Mouse (Mus musculus): ENCODE results near the gene Pcif1. TPM values are rescaled to one million over a fixed set of nuclear protein-coding genes. Genes with fewer than 3 reads are reported as not detected.
"Not testable (repeated sequence)": the region's sequence is repeated elsewhere in the genome, so short reads cannot be mapped to it uniquely, and the experiment has no call there.

Gene Pcif1
- 10 to 100 TPM; 25.6 TPM for total RNA-seq (2021)
- long read RNA-seq, experiment 1, full-length matches to known transcripts, result 40 of 54 reads
- long read RNA-seq, experiment 1, partial matches to known transcripts, result 3 of 54 reads
- long read RNA-seq, experiment 1, other reads (novel, unspliced or antisense), result 11 of 54 reads
- long read RNA-seq, experiment 2, full-length matches to known transcripts, result 37 of 48 reads
- long read RNA-seq, experiment 2, partial matches to known transcripts, result 5 of 48 reads
- long read RNA-seq, experiment 2, other reads (novel, unspliced or antisense), result 6 of 48 reads

- no peak for TF ChIP-seq CTCF (IDR thresholded peaks at IDR 0.05)
- peak within 1 kb of the TSS; percentile 95 for H3K4me3 ChIP-seq
- intact Hi-C loops (cut with DNase I), result loop anchor here (1.0 to 2.0 kb wide), 2 partner anchors 32 to 46 kb away; partner anchors contain the start of genes Ctsa, Neurl2 and Zfp335
- H3K27ac ChIP-seq, result peak within 1 kb of the TSS; percentile 100
- DNase-seq, result peak; percentile 94
These were observed at the start of gene Pcif1 for GRCm38 (mm10) chr2:164879228-164879567. TSS of gene Pcif1 (plus strand) at chr2:164879304.

DNA sequence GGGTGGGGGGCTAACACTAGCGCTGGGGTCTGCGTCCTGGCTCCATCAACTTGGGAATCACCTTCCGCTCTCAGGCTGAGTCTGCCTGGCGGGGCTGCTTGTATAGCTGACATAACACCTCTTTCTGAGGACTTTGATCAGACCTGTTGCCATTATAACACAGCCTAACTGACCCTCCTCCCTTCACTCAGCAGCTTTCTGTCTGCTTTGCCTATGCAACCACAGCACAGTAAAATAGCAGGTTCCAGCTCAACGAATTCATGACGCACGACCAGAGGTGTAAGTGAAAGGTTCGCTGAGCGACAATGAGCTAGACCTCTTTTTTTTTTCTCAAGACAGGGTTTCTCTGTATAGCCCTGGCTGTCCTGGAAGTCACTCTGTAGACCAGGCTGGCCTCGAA is 48.1 kb upstream of the Pcif1 start:
- Histone ChIP-seq H3K4me3 (no peak overlapping the region), H3K27ac (no peak overlapping the region)
- TF ChIP-seq CTCF (IDR thresholded peaks at IDR 0.05), result no peak
- DNase-seq, result no peak
- intact Hi-C loops (cut with DNase I), result no loop called here

DNA sequence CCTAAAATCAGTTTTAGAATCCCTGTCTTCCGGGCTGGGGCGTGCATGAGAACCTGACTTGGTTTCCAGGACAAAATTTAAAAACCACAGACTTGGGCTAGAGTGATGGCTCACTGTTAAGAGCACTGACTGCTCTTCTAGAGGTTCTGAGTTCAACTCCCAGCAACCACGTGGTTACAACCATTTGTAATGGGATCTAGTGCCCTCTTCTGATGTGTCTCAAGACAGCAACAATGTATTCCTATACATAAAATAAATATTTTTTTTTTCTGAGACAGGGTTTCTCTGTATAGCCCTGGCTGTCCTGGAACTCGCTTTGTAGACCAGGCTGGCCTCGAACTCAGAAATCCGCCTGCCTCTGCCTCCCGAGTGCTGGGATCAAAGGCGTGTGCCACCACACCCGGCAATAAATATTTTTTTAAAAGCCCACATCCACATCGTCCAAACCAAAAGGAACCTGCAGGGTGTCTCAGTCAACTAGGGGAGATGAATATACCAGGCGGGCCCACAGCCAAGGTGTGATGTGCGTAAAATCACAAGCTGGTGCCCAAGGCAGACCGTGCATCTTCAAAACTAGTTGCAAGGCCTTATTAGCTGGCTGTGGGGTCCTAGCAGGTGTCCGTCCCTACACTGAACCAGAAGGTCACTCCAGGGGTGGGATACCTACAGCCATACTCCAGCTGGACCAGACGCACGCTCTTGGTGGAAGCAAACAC is 46.9 kb upstream of the Pcif1 start:
- Histone ChIP-seq H3K27ac (peak overlapping the region; percentile 95), H3K4me3 (peak overlapping the region; percentile 75)
- intact Hi-C loops (cut with DNase I), result loop anchor here (2.0 kb wide), 2 partner anchors 47 to 79 kb away; partner anchors contain the start of genes Pcif1 and Zfp335
- no peak for DNase-seq
- no peak for TF ChIP-seq CTCF (IDR thresholded peaks at IDR 0.05)

GRCm38 (mm10) chr2:164832748-164833301 is 46.3 kb upstream of the Pcif1 start, which contains the start of gene Ctsa:
TSS of gene Ctsa (plus strand) at chr2:164832873.
- peak; percentile 75 for TF ChIP-seq CTCF (IDR thresholded peaks at IDR 0.05)
- peak within 1 kb of the TSS; percentile 75 for H3K4me3 ChIP-seq
- peak; percentile 88 for DNase-seq
- intact Hi-C loops (cut with DNase I), result loop anchor here (2.0 kb wide), 2 partner anchors 46 to 78 kb away; partner anchors contain the start of genes Pcif1 and Zfp335
- H3K27ac ChIP-seq, result peak within 1 kb of the TSS; percentile 95

DNA sequence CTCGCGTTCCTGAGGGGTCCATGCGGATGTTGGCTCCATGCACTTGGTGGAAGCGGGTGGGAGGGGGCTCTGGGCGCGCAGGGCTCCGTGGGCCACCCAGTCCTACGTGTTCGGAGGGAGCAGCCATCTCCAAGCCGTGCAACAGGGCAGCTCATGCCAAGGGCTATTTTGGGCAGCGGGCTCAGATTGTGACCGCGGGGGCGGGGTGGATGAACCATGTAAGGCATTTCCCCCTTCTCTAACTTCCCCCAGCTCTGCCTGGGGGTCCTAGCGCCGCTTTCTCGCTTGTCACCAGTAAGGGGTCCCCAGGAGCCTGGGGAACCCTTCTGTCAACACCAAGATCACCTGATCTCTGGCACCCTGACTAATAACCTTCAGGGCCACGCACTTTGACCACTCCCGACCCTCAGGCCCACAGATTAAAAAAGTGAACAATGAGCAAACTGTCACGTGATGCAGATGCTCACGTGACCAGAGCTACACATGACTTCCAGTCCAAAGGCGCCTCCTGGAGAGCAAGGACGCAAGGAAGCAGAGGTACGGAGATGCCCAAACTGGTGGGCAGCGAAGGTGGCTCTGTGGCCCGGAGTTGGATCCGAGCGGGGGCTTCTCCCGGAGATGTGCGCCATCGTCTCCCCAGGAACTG is 45.7 kb upstream of the Pcif1 start, which contains the start of gene Neurl2:
Gene Neurl2 (minus strand): TSS at position 143 of the 646 bp plus-strand sequence.
- intact Hi-C loops (cut with DNase I), result loop anchor here (2.0 kb wide), 2 partner anchors 45 to 77 kb away; partner anchors contain the start of genes Pcif1 and Zfp335
- TF ChIP-seq CTCF (IDR thresholded peaks at IDR 0.05), result peak; percentile 5; the same call in 1 of the 2 replicates
- Histone ChIP-seq H3K4me3 (peak within 1 kb of the TSS; percentile 75), H3K27ac (peak within 1 kb of the TSS; percentile 95)
- DNase-seq, result peak; percentile 94

GRCm38 (mm10) chr2:164834531-164834930 is 44.6 kb upstream of the Pcif1 start:
- H3K27ac ChIP-seq, result peak overlapping the region; percentile 95
- no peak for DNase-seq
- peak; percentile 10; the same call in 1 of the 2 replicates for TF ChIP-seq CTCF (IDR thresholded peaks at IDR 0.05)
- peak overlapping the region; percentile 75 for H3K4me3 ChIP-seq
- intact Hi-C loops (cut with DNase I), result no loop called here

DNA sequence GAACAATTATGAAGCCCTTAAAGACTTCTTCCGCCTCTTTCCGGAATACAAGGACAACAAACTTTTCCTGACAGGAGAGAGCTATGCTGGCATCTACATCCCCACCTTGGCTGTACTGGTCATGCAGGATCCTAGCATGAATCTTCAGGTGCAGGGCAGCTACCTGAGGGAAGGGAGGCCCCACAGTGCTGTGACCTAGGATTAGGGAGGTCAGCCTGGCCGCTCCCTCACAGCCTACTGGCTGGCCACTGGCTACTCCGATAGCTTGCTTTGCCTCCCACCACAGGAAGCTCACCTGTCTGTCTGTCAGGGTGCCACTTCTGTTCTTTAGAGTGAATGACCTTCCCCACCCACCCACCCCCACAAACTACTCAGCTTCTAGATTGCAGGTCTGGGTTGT is 43.9 kb upstream of the Pcif1 start:
- no peak overlapping the region for H3K27ac ChIP-seq
- intact Hi-C loops (cut with DNase I), result no loop called here
- peak overlapping the region; percentile 75 for H3K4me3 ChIP-seq
- no peak for DNase-seq
- no peak for TF ChIP-seq CTCF (IDR thresholded peaks at IDR 0.05)

DNA sequence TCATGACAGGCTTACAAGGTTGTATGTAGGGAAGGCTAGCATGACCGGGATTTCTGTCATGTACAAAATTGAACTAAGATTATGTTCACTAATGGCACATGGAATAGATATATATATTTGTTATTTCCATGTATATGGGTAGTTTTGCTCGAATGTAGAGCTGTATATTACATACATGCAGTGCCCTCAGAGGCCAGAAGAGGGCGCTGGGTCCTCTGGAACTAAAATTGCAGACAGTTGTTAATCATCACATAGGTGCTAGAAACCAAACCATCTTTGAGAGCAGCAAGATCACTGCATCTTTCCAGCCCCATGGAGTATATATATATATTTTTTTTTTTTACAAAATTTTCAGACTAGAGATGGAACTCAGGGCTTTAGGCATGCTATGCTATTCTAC is 33.3 kb upstream of the Pcif1 start:
- TF ChIP-seq CTCF (IDR thresholded peaks at IDR 0.05), result peak; percentile 60
- Histone ChIP-seq H3K4me3 (no peak overlapping the region), H3K27ac (no peak overlapping the region)
- no peak for DNase-seq
- intact Hi-C loops (cut with DNase I), result no loop called here

DNA sequence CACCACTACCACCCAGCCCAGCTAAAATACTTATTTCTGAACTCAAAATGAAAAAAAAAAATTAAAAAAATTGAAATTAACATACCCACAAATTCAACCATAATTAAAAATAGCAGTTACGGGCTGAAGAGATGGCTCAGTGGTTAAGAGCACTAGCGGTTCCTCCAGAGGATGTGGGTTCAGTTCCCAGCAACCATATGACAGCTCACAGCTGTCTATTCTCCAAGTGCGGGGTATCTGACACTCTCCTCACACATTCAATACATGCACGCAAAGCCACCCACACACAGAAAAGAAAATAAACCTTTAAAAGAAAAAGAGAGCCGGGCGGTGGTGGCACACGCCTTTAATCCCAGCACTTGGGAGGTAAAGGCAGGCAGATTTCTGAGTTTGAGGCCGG is 29.0 kb upstream of the Pcif1 start:
- H3K4me3 ChIP-seq, result no peak overlapping the region
- DNase-seq, result no peak
- no peak for TF ChIP-seq CTCF (IDR thresholded peaks at IDR 0.05)
- no peak overlapping the region for H3K27ac ChIP-seq
- intact Hi-C loops (cut with DNase I), result no loop called here

- DNase-seq, result peak; percentile 5
- H3K27ac ChIP-seq; intact Hi-C loops (cut with DNase I): not testable (repeated sequence)
- peak overlapping the region; percentile 83 for H3K4me3 ChIP-seq
These were observed 23.5 kb upstream of the Pcif1 start for GRCm38 (mm10) chr2:164855572-164855971.

DNA sequence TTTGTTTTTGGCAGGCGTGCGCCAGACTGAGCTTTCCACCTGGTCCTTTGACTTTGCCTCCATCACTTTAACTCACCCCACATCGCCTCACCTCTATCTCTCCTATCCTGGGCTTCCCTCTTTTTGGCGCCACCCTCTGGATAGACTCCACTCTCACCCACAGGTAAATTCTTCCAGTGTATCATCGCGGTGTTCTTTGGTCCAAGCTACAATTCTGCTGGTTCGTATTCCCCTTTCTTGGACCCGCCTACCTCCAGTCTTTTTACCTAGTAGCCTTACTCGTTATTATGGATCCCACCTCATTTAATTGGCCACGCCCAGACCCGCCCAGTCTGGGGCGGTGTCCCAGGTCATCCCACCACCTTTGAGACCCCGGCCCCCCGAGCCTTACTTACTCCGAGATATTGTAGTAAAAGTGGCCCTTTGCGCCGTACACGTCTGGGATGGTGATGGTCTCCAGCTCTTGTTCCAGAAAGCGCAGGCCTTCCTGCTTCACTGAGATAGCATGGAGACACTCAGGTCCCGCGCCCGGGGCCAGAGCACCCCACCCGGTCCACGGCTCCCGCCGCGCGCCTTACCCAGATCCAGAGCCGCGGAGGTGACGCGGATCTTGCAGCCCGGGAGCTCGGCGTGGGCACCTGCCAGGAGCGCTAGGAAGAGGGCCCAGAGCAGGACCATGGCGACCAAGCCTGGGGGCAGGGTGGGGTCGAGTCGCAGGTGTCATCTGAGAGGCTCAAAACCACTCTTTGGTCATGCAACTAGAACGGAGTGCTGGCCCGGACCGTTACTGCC is 22.6 kb upstream of the Pcif1 start:
- peak overlapping the region; percentile 83 for H3K4me3 ChIP-seq
- TF ChIP-seq CTCF (IDR thresholded peaks at IDR 0.05), result no peak
- peak; percentile 41 for DNase-seq
- intact Hi-C loops (cut with DNase I), result no loop called here
- H3K27ac ChIP-seq, result peak overlapping the region; percentile 80
